Mouse (Mus musculus): ENCODE results near the gene Gm28308.
A peak's percentile ranks its signal among the peaks of the same experiment; 100 is the strongest.

The Gm28308 gene

DNA sequence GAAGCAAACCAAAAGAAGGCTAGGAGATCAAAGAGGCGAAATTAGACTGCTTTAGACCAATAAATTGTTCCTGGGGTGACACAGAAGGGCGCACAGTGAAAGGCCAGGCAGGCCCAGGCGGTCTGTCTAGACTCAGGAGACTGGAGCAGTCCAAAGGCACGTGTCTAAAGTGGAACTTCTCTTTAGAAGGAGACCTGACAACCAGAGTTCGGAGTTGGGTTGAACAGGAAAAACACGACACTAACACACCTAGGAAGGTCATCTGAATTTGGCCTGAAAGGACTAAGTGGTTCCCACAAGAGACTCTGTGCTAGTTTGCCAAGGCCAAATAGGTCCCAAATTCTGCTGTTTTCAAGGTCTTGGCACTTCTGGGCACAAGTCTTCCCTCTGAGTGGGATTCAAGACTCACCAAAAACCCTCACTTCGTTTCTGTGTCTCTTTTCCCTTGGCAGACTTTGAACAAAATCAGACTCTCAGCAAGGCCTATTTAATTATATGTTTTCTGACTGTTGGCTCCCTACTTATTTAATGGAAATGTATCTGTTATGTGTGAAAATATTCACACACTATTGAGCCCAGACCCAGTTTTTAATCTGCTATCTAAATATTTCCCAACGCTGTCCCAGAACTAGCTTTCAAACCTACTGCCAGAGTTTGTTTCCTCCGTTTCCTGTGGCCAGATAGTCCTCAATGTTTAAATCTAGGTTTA lies 6.2 kb upstream of the Gm28308 start:
- DNase-seq (ENCODE audit: low spot score) = no peak

DNA sequence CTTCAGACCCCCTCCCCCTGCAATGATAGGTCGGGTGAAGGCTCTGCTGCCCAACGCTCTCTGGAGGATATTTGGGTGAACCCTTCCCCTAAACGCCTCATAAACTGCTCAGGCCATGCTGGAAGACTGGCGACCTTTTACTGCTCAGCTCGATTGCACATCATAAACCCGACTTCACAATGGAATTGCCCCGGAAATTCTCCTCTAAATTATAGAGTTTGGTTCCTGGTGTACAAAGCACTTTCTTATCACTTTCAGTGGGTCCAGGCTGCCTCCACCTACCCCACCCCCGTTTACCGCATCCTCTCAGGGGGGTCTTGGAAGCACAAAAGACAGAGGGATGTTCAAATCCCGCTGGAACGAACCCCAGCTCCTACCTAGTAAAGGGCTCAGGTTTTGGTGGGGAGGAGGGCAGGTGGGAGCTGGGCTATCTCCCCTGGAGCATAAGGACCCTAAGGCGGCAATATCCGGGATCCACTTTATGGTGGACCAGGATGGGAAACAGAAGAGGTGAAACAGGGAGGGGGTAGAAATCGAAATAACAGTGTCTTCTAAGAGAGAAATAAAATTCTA lies 5.6 kb upstream of the Gm28308 start:
- DNase-seq (ENCODE audit: low spot score) = no peak

GRCm38 (mm10) chr6:52217895-52218642 lies 4.9 kb upstream of the Gm28308 start:
- no peak for DNase-seq (ENCODE audit: low spot score)

DNA sequence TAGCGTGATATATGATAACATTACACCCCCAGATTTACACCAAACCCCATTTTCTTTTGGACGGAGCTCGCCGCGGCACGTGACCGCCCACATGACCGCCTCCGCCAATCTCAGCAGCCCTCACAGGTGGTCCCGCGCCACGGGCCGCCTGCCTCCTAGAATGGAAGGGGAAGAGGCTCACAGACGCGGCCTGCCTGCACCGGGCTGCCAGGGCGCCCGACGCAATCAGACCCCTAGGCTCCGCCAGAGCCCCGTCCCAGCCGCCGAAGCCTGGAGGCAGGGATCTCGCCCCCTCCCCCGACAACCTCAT lies 4.3 kb upstream of the Gm28308 start:
- peak; percentile 43 for DNase-seq (ENCODE audit: low spot score)

GRCm38 (mm10) chr6:52216691-52217458 lies 3.7 kb upstream of the Gm28308 start:
- DNase-seq (ENCODE audit: low spot score) = no peak

DNA sequence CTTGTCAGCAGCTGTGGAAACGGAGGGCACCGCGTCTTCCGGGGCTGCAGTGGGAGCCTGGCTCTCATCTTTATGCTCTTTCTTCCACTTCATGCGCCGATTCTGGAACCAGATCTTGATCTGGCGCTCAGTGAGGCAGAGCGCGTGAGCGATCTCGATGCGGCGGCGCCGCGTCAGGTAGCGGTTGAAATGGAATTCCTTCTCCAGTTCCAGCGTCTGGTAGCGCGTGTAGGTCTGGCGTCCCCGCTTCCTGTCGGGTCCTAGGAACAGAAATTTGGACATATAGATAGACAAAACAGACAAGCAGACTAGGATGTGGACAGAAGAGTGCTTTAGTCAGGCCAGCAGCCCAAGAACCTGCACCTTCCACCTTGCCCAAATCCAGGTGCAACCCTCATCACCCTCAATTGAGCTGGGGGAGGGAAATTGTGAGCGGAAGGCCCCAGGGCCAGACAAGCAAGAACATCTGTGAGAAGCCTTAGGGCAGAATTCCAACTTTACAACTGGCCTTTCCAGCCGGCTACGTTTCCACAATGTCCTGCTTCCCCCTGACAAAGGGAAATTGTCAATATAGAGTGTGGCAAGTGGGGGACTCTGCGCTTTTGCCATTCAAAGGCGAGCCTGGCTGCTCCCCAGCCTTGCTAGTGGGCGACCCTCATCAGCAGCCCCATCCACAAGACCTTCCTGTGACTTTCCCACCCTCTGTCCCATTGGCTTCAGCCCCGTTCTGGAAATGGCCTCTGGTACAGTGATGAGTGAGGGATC lies 2.8 kb upstream of the Gm28308 start:
- no peak for DNase-seq (ENCODE audit: low spot score)

DNA sequence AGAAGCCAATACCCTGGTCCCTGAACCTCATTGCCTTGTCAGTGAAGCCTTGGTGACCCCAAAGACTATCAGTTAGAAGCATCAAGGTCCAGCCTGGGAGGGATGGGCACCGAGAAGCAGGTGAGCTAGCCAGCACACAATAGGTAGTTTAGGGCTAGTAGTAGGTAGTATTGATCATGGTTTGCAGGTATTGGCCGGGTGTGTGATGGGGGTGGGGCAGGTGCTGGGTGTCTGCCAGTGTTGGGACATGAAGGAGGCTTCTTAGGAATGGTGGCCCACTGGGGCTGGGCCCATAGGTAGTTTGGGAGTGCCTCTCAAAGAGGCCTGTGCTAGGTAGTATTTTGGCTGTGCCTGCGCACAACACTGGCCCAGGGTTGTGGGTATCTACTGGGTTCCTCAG lies 1.9 kb upstream of the Gm28308 start:
- DNase-seq (ENCODE audit: low spot score) = no peak

DNA sequence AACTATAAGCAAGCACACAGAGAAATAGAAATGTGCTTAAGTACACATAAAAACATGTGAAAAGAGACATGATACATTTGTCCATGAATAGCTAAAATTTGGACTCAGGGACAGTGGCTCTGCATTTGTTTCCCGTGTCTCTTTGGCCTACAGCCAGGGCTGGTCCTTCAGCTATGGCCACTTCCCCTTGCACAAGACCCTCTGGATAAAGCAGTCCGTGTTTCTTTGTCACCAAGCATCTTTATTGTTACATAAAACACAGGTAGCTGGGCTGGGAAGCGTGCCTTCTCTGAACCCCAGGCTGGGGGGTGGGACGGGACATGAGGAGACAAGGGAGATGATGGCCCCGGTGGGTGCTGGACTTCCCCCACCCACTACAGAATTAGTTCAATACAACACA lies 1.1 kb upstream of the Gm28308 start:
- DNase-seq (ENCODE audit: low spot score) = no peak

GRCm38 (mm10) chr6:52212556-52213118 lies 502 bp downstream of the Gm28308 start:
- no peak for DNase-seq (ENCODE audit: low spot score)

DNA sequence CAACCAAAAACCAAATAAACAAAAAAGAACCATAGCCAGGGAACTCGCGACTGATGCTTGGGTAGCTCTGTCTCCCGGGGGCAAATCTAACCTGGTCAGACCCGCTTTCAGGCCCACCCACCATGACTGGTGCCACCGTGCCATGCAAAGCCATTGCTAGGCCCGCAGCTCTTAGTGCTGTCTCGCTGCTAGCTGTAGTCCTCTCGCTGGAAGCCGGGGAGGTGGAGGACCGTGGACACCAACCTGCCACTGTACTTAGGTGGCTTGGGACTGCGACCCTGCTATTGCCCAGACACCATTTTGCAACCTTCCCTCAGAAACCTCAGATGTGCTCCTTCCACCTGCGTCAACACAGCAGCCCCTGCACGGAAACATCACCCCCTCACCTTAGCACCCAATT lies 1.2 kb downstream of the Gm28308 start:
- DNase-seq (ENCODE audit: low spot score) = no peak

DNA sequence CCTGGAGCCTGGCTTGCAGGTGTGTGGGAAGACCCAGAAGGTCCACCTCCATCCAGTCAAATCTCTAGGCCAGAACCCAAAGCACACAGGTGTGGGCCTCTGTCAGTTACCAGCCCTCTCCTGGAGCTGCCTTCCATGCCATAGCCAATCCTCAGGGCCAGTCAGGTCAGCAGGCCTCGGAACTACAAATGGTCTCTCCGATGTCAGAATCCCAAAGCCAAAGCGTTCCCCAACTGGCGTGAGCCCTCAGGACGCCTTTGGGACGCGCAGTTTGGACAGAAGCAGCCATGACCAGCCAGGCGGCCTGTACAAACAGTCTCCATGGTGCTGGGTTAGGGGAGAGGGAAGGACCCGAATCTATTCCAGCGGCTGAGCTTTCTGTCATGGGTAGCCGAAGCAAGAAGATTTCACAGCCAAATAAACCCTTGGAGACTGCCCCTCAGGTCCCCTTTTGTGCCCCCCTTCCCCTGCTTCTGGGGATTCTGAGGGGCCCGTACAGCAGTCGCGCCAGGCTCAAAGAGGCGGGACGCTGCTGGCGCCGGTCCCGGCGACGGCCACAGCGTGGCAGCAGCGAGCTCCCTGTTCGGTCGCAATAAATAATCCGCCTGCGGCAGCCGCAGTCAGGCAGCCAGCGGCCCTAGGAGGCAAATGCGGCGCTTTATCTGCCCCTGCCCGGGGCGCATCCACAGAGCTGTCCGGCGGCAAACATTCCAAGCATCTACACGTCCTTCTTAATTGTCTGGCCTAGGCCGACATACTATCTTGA lies 1.8 kb downstream of the Gm28308 start:
- peak; percentile 72 for DNase-seq (ENCODE audit: low spot score)

GRCm38 (mm10) chr6:52209685-52210046 lies 3.5 kb downstream of the Gm28308 start:
- no peak for DNase-seq (ENCODE audit: low spot score)

- DNase-seq (ENCODE audit: low spot score) = no peak
These were observed 4.1 kb downstream of the Gm28308 start for GRCm38 (mm10) chr6:52208868-52209684.

DNA sequence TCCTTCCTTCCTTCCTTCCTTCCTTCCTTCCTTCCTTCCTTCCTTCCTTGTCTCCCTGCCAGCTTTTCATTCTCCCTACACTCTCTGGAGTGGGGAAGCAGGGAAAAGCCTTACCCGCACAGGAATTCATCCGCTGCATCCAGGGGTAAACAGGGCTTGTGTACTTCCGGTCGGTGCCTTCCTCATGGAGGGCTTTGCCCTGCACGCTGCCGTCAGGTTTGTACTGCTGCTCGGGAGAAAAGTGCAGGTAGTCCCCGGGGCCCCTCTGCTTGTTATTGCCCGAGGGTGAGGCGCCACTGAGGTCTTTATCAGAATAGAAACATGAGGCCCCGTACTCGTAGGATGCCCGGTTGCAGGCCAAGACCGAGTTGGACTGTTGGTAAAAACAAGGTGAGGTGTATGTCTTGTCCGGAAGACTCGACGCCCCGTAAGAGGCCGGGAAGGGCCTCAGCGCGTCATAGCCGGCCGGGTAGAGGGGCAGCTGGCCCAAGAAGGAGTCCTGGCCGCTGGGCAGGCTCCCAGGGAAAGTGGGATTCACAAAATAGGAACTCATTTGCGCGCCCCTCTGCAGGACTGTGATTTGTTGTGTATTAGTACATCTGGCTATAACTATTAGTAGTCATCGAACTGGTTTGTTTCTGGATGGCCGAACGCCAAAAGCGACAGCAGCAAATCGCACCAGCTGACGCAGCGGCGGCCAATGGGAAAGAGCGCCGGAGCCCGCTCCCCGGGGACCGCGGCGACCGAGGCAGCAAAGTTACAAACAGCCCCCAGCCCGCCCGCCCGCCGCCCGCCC lies 4.9 kb downstream of the Gm28308 start, which contains the start of gene Hoxa6:
Gene Hoxa6 (minus strand): TSS at position 651 of the 796 bp plus-strand sequence.
- DNase-seq (ENCODE audit: low spot score) = no peak

DNA sequence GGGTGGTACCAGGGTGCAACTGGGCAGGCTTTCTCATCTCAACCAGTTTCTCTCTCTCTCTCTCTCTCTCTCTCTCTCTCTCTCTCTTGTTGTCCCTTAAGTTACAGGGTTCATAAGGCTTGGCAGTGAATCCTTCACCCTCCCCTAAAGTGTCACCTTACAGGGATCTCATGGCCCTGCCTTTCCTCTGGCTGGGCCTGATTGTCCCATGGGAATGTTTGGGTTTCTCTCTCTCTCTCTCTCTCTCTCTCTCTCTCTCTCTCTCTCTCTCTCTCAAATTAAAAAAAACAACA lies 5.5 kb downstream of the Gm28308 start:
- DNase-seq (ENCODE audit: low spot score) = no peak

DNA sequence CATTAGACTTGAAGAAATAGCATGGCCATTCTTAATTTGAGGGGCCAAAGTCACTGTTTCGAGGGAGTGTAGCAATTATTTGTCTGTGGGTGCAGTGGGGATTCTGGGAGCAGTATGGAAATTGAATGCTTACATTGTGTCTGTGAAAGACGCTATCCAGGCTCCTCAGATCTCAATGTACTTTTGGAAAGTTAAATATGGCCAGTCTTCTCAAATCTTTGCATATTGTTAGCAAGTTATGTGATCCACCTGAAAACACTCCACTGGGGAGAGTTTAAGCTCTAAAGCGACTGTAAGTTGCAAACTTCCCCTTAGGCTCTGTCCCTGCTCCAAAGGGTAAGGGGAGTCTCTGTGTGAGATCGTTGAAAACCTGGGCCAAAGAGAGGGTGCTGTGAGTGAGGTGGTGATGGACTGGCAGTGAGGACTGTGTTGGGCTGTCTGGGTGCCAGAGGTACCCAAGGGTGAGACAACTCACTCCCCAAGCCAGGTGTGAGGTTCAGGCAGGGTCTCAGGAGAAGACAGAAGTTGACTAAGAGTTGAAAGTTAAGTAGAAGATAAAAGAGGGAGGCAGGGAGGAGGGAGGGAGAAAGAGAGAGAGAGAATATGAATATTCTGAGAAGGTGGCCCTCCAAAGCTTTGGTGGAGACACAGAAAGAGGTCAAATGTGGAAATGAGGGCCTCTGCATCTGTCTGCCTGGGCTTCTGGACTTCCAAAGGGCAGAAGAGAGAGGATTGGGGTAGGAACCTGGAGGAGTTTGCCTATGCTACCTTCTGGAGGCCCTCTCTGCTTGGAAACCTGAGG lies 6.1 kb downstream of the Gm28308 start:
- no peak for DNase-seq (ENCODE audit: low spot score)

DNA sequence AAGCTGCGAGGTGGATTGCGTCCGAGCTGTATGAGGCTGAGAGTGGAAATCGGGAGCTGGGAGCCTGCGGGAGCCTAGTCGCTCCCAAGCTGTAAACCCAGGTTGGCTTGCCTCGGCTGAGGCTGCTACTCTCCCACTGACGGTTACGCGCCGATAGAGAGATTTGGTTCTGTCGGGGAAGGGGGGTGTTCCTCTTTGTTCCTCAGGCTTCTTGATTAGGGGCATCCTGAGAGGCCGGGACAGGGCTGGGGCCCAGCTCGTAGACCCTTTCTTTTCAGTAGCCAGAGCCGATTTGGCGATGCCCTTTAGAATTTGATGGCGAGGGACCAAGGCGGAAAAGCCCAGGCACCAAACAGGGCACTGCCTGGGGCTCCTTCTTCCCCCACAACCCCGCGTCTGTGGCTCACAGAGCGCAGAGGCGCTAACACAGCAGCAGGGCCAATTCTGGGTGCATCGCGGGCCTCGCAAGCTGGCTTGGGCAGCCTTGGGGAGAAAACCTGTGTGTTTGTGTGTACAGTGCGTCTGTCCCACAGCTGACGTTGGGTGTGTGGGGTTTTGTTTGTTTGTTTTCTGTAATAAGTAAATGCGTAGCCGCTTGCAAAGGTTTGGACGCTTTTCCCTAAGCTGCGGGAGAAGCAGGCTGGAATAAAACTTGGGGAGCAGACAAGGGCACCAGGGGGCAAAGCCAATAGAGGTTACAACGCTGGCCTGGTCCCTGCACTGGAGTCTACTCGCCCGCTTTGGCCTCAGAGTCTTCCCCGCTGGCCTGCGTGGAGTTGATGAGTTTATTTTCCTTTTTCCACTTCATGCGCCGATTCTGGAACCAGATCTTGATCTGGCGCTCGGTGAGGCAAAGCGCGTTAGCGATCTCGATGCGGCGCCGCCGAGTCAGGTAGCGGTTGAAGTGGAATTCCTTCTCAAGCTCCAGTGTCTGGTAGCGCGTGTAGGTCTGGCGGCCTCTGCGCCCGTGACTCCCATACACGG lies 7.2 kb downstream of the Gm28308 start:
- DNase-seq (ENCODE audit: low spot score) = no peak

All from lung, postnatal 25 days (tissue).